ENCODE assay signal across 9 mouse cellular contexts in genomic region chr17:66235096-66235805, GRCm38 (mm10).
DNase-seq lines count a peak whose midpoint lies in the region; ATAC-seq and TF ChIP-seq lines count a peak whose summit lies in the region.
"Had no signal": no experiment of that assay in that cellular context is flagged by ENCODE, and none has a peak within 500 bp of the region (broad histone marks: within the 10 kb centered on the region; RNA-seq: fewer than 3 reads in every experiment).

No protein-coding gene starts in this region.

- H3K9ac ChIP-seq in forebrain, postnatal 0 days: 0 out of 2 replicates have a peak overlapping the region, but pooled peaks have one; percentile 6
- no peak overlapping the region for H3K9ac ChIP-seq in lung, embryonic 16.5 days (ENCODE audit: low read length)

- DNase-seq in G1E (ENCODE audit: low spot score): peak; percentile 23
- DNase-seq in cerebellum, adult 18-20 months: peak; percentile 93 to 96
- peak; percentile 92 for DNase-seq in forebrain, postnatal 0 days
- peak; percentile 74 to 87 for DNase-seq in layer of hippocampus, adult 8-10 months (ENCODE audit: low spot score in 2 of 2)
- DNase-seq in ovary, postnatal 14 days (ENCODE audit: low spot score): peak; percentile 91
- DNase-seq in thymus, postnatal 14 days: peak; percentile 79

- ATAC-seq in G1E (ENCODE audit: extremely low read depth, insufficient number of reproducible peaks, low FRiP score, poor library complexity, severe bottlenecking): peak; percentile 22
- peak; percentile 69 for ATAC-seq in forebrain, postnatal 0 days
- peak; percentile 90 to 94 for ATAC-seq in hematopoietic stem cell, adult 5-6 weeks (replicated peaks in 1 of 2; ENCODE audit: insufficient read depth in 1 of 2, low FRiP score in 2 of 2, low TSS enrichment in 1 of 2, low read depth in 1 of 2, poor library complexity in 2 of 2, severe bottlenecking in 2 of 2)
- peak; percentile 76 for ATAC-seq in lung, embryonic 16.5 days (ENCODE audit: low read depth)

- no peak overlapping the region for H3K27ac ChIP-seq in forebrain, postnatal 0 days (ENCODE audit: low read depth, low read length)
- no peak overlapping the region for H3K27ac ChIP-seq in lung, embryonic 16.5 days (ENCODE audit: low read length)

- H3K4me3 ChIP-seq in G1E (ENCODE audit: low read depth, low read length): no peak overlapping the region
- peak overlapping the region; percentile 14; the same call in 1 of the 2 replicates for H3K4me3 ChIP-seq in forebrain, postnatal 0 days (ENCODE audit: low read depth, low read length)
- H3K4me3 ChIP-seq in lung, embryonic 16.5 days (ENCODE audit: low read length): no peak overlapping the region
- H3K4me3 ChIP-seq: megakaryocyte, embryonic 14.5 days had no signal

- no peaks in the 10 kb centered on the region; the same call in 1 of the 2 replicates for H3K4me1 ChIP-seq in G1E (ENCODE audit: insufficient read depth, low read depth, low read length)
- H3K4me1 ChIP-seq in forebrain, postnatal 0 days (ENCODE audit: insufficient read depth): no peaks in the 10 kb centered on the region
- H3K4me1 ChIP-seq in lung, embryonic 16.5 days (replicated peaks; ENCODE audit: control insufficient read depth, insufficient read depth, low read length): 0 out of 2 replicates have a peak, but pooled peaks cover 3% of the 10 kb centered on the region

- 2% methylated on average over 19 of the region's 19 CpGs for WGBS in forebrain, postnatal 0 days
- WGBS in lung, embryonic 16.5 days: 4% methylated on average over 19 of the region's 19 CpGs

- H3K27me3 ChIP-seq in G1E (ENCODE audit: insufficient read depth, low read length): no peaks in the 10 kb centered on the region; the same call in 1 of the 2 replicates
- no peaks in the 10 kb centered on the region for H3K27me3 ChIP-seq in forebrain, postnatal 0 days (ENCODE audit: insufficient read depth, low read length)
- no peaks in the 10 kb centered on the region for H3K27me3 ChIP-seq in lung, embryonic 16.5 days (ENCODE audit: control insufficient read depth, insufficient read depth, low read depth, low read length)

- H3K36me3 ChIP-seq in G1E (replicated peaks): no peaks in the 10 kb centered on the region
- H3K36me3 ChIP-seq in forebrain, postnatal 0 days (ENCODE audit: insufficient read depth): no peaks in the 10 kb centered on the region
- H3K36me3 ChIP-seq in lung, embryonic 16.5 days (ENCODE audit: control insufficient read depth, insufficient read depth, low read length): no peaks in the 10 kb centered on the region

- TF ChIP-seq CTCF in G1E (IDR thresholded peaks at IDR 0.05; ENCODE audit: low read depth, low read length): peak; percentile 95
- TF ChIP-seq CTCF in forebrain, postnatal 0 days (IDR thresholded peaks at IDR 0.05; ENCODE audit: low read depth): peak; percentile 99

- peak overlapping the region; percentile 44 for H3K4me2 ChIP-seq in forebrain, postnatal 0 days (ENCODE audit: low read depth)
- H3K4me2 ChIP-seq in lung, embryonic 16.5 days (ENCODE audit: low read depth, low read length): peak overlapping the region; percentile 37

- H3K9me3 ChIP-seq in G1E (replicated peaks): no peaks in the 10 kb centered on the region; the same call in 1 of the 2 replicates
- H3K9me3 ChIP-seq in forebrain, postnatal 0 days (ENCODE audit: low read length): no peaks in the 10 kb centered on the region
- H3K9me3 ChIP-seq in lung, embryonic 16.5 days (ENCODE audit: control insufficient read depth, low read length): no peaks in the 10 kb centered on the region
- H3K9me3 ChIP-seq: megakaryocyte, embryonic 14.5 days had no signal

Comparison
In these comparisons a context has a peak if more than half of its experiments do, and no peak if none do; other contexts are left out.
1. ATAC-seq: peak in every context shown above with its lines; median percentile 92 in hematopoietic stem cell, adult 5-6 weeks; 76 in lung, embryonic 16.5 days; 69 in forebrain, postnatal 0 days; 22 in G1E.
2. DNase-seq: peak in every context shown above with its lines; median percentile 94 in cerebellum, adult 18-20 months; 92 in forebrain, postnatal 0 days; 91 in ovary, postnatal 14 days; 80 in layer of hippocampus, adult 8-10 months; 79 in thymus, postnatal 14 days; 23 in G1E.